Mouse (Mus musculus): Measurements from ENCODE around the gene 1700122O11Rik.

GRCm38 (mm10) chr17:47990392-47991123 lies 47.5 kb downstream of the 1700122O11Rik start:
- no peak for TF ChIP-seq CTCF (IDR thresholded peaks at IDR 0.05; ENCODE audit: low read depth, low read length)
- no peak for TF ChIP-seq POLR2A (IDR thresholded peaks at IDR 0.05; ENCODE audit: borderline replicate concordance, low read depth, low read length)
